Mouse (Mus musculus) midbrain, postnatal 0 days (tissue): ENCODE results near the gene Scnn1a. TPM values are rescaled to one million over a fixed set of nuclear protein-coding genes. Genes with fewer than 3 reads are reported as not detected.
A peak's percentile ranks its signal among the peaks of the same experiment; 100 is the strongest.

ENCODE experiments used
- ATAC-seq: fragments of 200-750 bp; cut with Nextera tagmentation; 2 replicates; pipeline ENCODE4 v1.8.0; 2017; ENCODE audit warnings: moderate number of reproducible peaks, mild to moderate bottlenecking, moderate TSS enrichment, moderate library complexity; ENCODE audit not compliant: low FRiP score
- DNase-seq: peaks from one replicate; pipeline ENCODE4 v3.0.0-alpha.2; 2015; ENCODE audit warnings: low spot score
- H3K27ac ChIP-seq: fragments of 300-500 bp; sonication (generic); 2 replicates; pipeline ENCODE4 v1.5.1; 2014; ENCODE audit warnings: low read depth, mild to moderate bottlenecking, low read length, mixed read lengths
- H3K27me3 ChIP-seq: fragments of 300-500 bp; sonication (generic); 2 replicates; pipeline ENCODE4 v1.6.1; 2014; ENCODE audit warnings: low read length, control low read depth, mixed read lengths; ENCODE audit not compliant: insufficient read depth
- H3K36me3 ChIP-seq: fragments of 300-500 bp; sonication (generic); 2 replicates; pipeline ENCODE4 v1.6.1; 2014; ENCODE audit warnings: low read length, control low read depth, mixed read lengths; ENCODE audit not compliant: insufficient read depth
- H3K4me1 ChIP-seq: fragments of 300-500 bp; sonication (generic); 2 replicates; pipeline ENCODE4 v1.6.1; 2014; ENCODE audit warnings: mild to moderate bottlenecking, control low read depth, antibody characterized with exemption, low read length, mixed read lengths; ENCODE audit not compliant: insufficient read depth
- H3K4me2 ChIP-seq: fragments of 300-500 bp; sonication (generic); 2 replicates; pipeline ENCODE4 v1.6.1; 2014; ENCODE audit warnings: low read depth, mild to moderate bottlenecking, low read length, mixed read lengths; ENCODE audit not compliant: poor library complexity, severe bottlenecking
- H3K4me3 ChIP-seq: fragments of 300-500 bp; sonication (generic); 2 replicates; pipeline ENCODE4 v1.5.1; 2014; ENCODE audit warnings: low read depth, mild to moderate bottlenecking, low read length, moderate library complexity
- H3K9ac ChIP-seq: fragments of 300-500 bp; sonication (generic); replicated peaks from 2 replicates; pipeline ENCODE4 v1.6.1; 2014; ENCODE audit warnings: mild to moderate bottlenecking, low read length, moderate library complexity, mixed read lengths; ENCODE audit not compliant: poor library complexity, severe bottlenecking
- H3K9me3 ChIP-seq: fragments of 300-500 bp; sonication (generic); 2 replicates; pipeline ENCODE4 v1.6.1; 2016; ENCODE audit warnings: low read length, control low read depth
- CTCF ChIP-seq: IDR thresholded peaks from 2 replicates; pipeline ENCODE4 v1.5.1; 2016; ENCODE audit warnings: antibody characterized with exemption, mild to moderate bottlenecking
- WGBS: fragments of 180-500 bp; shearing (Covaris S2); extraction: QIAGEN DNeasy Blood & Tissue Kit; methylation state at CpG from one replicate; pipeline ENCODE4 v1.1.7; 2014; 5-methylcytosine and 5-hydroxymethylcytosine counted together
- polyA plus RNA-seq: library from polyadenylated mRNA; unstranded; fragments of >200 nt; fragmentation: Nextera tagmentation; extraction: Ambion mirVana; gene quantifications from 2 replicates; pipeline ENCODE4 v1.2.1, GENCODE M21; 2015
- total RNA-seq: library from RNA; depleted of rRNA; stranded (reverse); fragments of >200 nt; gene quantifications from 2 replicates; pipeline ENCODE4 v1.2.3, GENCODE M21; 2014

The Scnn1a gene
- total and polyA plus RNA-seq, 2 experiments from 2014 or later: 1.5 to 1.8 TPM

GRCm38 (mm10) chr6:125363451-125364242 lies 43.2 kb downstream of the Scnn1a start:
- Histone ChIP-seq H3K9me3 (no peaks in the 10 kb centered on the region), H3K4me1 (peaks cover 9% of the 10 kb centered on the region; the same call in 1 of the 2 replicates), H3K4me2 (peak overlapping the region; percentile 39), H3K9ac (no peak overlapping the region), H3K4me3 (peak overlapping the region; percentile 8; the same call in 1 of the 2 replicates), H3K27me3 (peaks cover 7% of the 10 kb centered on the region; the same call in 1 of the 2 replicates), H3K27ac (no peak overlapping the region), H3K36me3 (no peaks in the 10 kb centered on the region)
- no peak for TF ChIP-seq CTCF
- ATAC-seq (peak; percentile 3; the same call in 1 of the 2 replicates), DNase-seq (no peak)
- 11% methylated on average over 23 of the region's 23 CpGs for WGBS

GRCm38 (mm10) chr6:125364448-125364847 lies 44.0 kb downstream of the Scnn1a start:
- Histone ChIP-seq H3K36me3 (no peaks in the 10 kb centered on the region), H3K27ac (no peak overlapping the region), H3K4me1 (peaks cover 9% of the 10 kb centered on the region; the same call in 1 of the 2 replicates), H3K4me3 (no peak overlapping the region), H3K9ac (no peak overlapping the region), H3K9me3 (no peaks in the 10 kb centered on the region), H3K27me3 (peaks cover 7% of the 10 kb centered on the region; the same call in 1 of the 2 replicates), H3K4me2 (peak overlapping the region; percentile 7; the same call in 1 of the 2 replicates)
- TF ChIP-seq CTCF: peak; percentile 44
- DNase-seq: no peak
- ATAC-seq: no peak
- 7% methylated on average over 8 of the region's 8 CpGs for WGBS

- Histone ChIP-seq H3K36me3 (no peaks in the 10 kb centered on the region), H3K9ac (no peak overlapping the region), H3K27ac (no peak overlapping the region), H3K9me3 (no peaks in the 10 kb centered on the region), H3K27me3 (peaks cover 7% of the 10 kb centered on the region; the same call in 1 of the 2 replicates), H3K4me1 (peaks cover 9% of the 10 kb centered on the region; the same call in 1 of the 2 replicates), H3K4me2 (no peak overlapping the region), H3K4me3 (no peak overlapping the region)
- TF ChIP-seq CTCF: no peak
- DNase-seq (no peak), ATAC-seq (no peak)
- 89% methylated on average over 5 of the region's 5 CpGs for WGBS
Observed at GRCm38 (mm10) chr6:125365522-125365921, 45.1 kb downstream of the Scnn1a start.

GRCm38 (mm10) chr6:125366133-125366532 lies 45.7 kb downstream of the Scnn1a start:
- Histone ChIP-seq H3K9me3 (no peaks in the 10 kb centered on the region), H3K4me2 (no peak overlapping the region), H3K36me3 (no peaks in the 10 kb centered on the region), H3K4me1 (peaks cover 9% of the 10 kb centered on the region; the same call in 1 of the 2 replicates), H3K27me3 (peaks cover 7% of the 10 kb centered on the region; the same call in 1 of the 2 replicates), H3K9ac (no peak overlapping the region), H3K4me3 (no peak overlapping the region), H3K27ac (no peak overlapping the region)
- no peak for ATAC-seq
- DNase-seq: no peak
- peak; percentile 33; the same call in 1 of the 2 replicates for TF ChIP-seq CTCF
- 71% methylated on average over 1 of the region's 1 CpGs for WGBS

GRCm38 (mm10) chr6:125367758-125368371 lies 47.4 kb downstream of the Scnn1a start:
- H3K9ac ChIP-seq: no peak overlapping the region
- WGBS: 50% methylated on average over 4 of the region's 4 CpGs
- ATAC-seq: no peak
- H3K27me3 ChIP-seq: peaks cover 4% of the 10 kb centered on the region; the same call in 1 of the 2 replicates
- TF ChIP-seq CTCF: no peak
- no peaks in the 10 kb centered on the region for H3K9me3 ChIP-seq
- no peaks in the 10 kb centered on the region for H3K36me3 ChIP-seq
- no peak overlapping the region for H3K27ac ChIP-seq
- 0 out of 2 replicates have a peak, but pooled peaks cover 4% of the 10 kb centered on the region for H3K4me1 ChIP-seq
- no peak overlapping the region for H3K4me3 ChIP-seq
- no peak overlapping the region for H3K4me2 ChIP-seq
- DNase-seq: no peak
